Mouse (Mus musculus): ENCODE data around the gene Ldhc.
"Not testable (repeated sequence)": the region's sequence is repeated elsewhere in the genome, so short reads cannot be mapped to it uniquely, and the experiment has no call there.

The Ldhc gene

GRCm38 (mm10) chr7:46843576-46843975, 17.4 kb upstream of the Ldhc start:
- DNase-seq, result no peak

- peak; percentile 94 for DNase-seq
Observed at GRCm38 (mm10) chr7:46845211-46845977, 15.6 kb upstream of the Ldhc start.

- DNase-seq, result no peak
Observed at GRCm38 (mm10) chr7:46845978-46846485, 15.0 kb upstream of the Ldhc start.

GRCm38 (mm10) chr7:46846486-46847244, 14.3 kb upstream of the Ldhc start:
- peak; percentile 70 for DNase-seq

GRCm38 (mm10) chr7:46849287-46849686, 11.7 kb upstream of the Ldhc start:
- no peak for DNase-seq

- DNase-seq, result no peak
Observed at GRCm38 (mm10) chr7:46851026-46851425, 10.0 kb upstream of the Ldhc start.

GRCm38 (mm10) chr7:46852666-46853065, 8.3 kb upstream of the Ldhc start:
- DNase-seq, result no peak

DNA sequence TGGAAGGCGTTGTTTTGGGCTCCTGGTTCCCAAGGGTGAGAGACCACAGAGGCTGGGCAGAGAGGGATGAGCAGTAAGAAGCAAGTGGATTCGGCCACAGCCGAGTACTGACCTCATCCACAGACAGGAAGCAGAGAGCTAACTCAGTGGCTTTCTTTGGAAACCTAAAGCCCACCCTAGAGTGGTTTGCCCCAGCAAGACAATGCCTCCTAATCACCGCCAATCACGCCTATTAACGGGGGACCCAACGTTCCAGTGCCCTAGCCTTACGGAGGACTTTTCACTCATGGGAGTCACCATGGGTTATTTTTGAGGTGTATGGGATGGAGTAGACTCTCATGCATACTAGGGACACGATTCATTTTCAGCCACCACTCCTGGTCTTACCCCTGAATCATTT, 7.6 kb upstream of the Ldhc start:
- DNase-seq, result no peak

DNA sequence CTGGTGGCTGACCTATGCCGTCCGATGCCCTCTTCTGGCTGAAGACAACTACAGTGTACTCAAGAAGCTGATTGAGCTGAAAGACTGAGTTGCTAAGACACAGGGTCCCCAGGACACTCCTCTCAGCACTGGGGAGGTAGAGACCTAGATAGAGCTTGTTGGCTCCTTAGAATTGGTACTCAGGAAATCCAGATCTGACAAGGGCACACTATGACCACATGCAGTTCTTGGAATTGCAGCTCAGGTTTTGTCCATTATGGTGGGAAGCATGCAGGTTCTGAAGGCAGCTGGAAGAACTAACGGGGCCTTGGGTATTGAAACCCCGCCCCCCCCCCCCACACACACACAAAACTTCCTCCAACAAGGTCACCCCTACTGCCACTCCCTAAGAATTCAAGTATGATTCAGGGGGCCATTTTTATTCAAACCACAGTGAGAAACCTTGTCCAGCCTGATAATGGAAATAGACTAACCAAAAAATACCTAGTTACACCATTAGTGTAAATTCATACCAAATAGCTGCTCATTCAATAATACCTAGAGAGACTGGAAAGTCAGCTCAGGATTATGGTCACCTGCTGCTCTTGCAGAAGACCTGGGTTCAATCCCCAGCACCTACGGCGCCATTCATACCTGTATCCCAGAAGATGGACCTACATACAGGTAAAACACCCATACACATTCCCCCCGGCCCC, 5.0 kb upstream of the Ldhc start:
- no peak for DNase-seq

DNA sequence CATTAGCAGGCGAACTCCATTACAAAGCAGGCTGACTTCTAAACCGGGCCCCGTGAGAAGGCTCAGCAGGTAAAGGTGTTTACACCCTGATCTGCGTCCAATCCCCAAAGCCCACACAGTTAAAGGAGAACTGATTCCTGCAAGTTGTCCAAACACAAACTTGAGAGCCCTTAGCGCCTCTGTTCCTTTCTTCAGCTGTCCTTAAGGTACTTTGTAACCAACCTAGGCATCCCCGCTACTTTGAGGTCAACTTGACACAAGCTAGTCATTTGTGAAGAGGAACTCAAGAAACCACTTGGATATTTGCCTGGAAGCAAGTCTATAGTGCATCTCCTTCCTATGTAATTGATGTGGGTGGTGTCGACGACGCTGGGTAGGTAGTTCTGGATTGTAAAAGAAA, 3.6 kb upstream of the Ldhc start:
- DNase-seq, result no peak

GRCm38 (mm10) chr7:46859031-46859430, 2.0 kb upstream of the Ldhc start:
- DNase-seq, result no peak

GRCm38 (mm10) chr7:46871988-46872387, 11.0 kb downstream of the Ldhc start:
- DNase-seq, result no peak

GRCm38 (mm10) chr7:46876841-46877240, 15.8 kb downstream of the Ldhc start:
- no peak for DNase-seq

GRCm38 (mm10) chr7:46877255-46877654, 16.3 kb downstream of the Ldhc start:
- DNase-seq, result no peak

GRCm38 (mm10) chr7:46879851-46880250, 18.8 kb downstream of the Ldhc start:
- no peak for DNase-seq

- DNase-seq, result no peak
Observed at GRCm38 (mm10) chr7:46880992-46881391, 20.0 kb downstream of the Ldhc start.

DNA sequence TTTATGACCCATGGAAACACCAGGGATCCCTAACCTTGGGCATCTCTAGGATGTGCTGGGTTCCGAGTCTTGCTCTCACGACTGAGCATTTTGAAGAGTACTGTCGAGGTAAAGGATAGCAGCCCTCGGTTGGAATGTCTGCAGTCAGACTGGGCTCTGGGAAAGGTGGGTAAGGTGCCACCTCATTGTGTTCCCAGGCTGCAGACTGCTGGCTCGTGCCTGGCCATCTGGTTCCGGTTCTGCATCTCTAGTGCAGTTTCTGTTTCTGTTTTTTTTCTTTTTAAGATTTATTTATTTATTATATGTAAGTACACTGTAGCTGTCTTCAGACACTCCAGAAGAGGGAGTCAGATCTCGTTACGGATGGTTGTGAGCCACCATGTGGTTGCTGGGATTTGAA, 20.9 kb downstream of the Ldhc start:
- not testable (repeated sequence) for DNase-seq

DNA sequence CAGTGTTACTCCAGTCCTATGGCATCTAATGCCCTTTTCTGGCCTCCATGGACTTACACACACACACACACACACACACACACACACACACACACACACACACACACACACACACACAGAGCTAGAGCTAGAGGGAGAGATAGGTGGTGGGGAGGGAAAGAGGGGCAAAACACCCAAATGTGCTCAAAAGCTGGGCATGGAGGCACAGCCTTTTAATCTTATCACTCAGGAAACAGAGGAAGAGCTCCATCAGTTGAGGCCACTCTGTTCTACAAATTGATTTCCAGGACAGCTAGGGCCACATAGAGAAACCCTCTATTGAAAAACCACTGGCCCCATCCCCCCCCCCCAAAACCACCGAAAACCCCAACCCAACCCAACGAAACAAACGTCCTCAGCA, 22.3 kb downstream of the Ldhc start:
- DNase-seq, result no peak

DNA sequence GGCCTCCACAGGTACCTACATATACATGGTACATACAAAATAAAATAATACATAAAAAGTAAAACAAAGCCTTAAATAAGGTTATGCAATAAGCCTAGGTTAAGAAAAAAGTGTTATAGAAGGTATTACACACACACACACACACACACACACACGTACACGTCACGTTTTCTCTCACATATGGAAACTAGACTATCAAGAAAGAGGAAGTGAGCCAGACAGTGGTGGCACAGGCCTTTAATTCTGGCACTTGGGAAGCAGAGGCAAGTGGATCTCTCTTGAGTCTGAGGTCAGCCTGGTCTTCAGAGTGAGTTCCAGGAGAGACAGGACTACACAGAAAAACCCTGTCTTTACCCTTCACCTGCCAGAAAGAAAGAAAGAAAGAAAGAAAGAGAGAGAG, 34.5 kb downstream of the Ldhc start:
- DNase-seq, result no peak

GRCm38 (mm10) chr7:46899343-46899742, 38.3 kb downstream of the Ldhc start:
- DNase-seq, result no peak

DNA sequence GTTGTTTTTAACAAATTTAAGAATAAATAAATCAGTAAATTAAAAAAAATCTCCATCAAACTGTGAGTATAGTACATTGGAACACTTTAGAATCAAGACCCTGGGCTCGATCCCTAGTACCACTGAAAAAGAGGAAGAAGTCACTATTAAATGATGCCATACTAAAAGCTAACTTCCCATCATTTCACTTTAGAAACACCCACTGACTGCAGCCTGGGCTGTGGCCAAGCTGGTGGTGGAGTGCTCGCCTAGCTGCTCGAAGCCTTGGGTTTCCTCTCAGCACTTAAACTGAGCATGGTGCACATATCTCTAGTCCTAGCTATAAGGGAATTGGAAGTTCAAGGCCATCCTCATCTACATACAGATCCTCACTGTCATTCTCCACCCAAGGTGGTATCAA, 50.2 kb downstream of the Ldhc start:
- no peak for DNase-seq

- DNase-seq, result no peak
Observed at GRCm38 (mm10) chr7:46916376-46916775, 55.4 kb downstream of the Ldhc start.

DNA sequence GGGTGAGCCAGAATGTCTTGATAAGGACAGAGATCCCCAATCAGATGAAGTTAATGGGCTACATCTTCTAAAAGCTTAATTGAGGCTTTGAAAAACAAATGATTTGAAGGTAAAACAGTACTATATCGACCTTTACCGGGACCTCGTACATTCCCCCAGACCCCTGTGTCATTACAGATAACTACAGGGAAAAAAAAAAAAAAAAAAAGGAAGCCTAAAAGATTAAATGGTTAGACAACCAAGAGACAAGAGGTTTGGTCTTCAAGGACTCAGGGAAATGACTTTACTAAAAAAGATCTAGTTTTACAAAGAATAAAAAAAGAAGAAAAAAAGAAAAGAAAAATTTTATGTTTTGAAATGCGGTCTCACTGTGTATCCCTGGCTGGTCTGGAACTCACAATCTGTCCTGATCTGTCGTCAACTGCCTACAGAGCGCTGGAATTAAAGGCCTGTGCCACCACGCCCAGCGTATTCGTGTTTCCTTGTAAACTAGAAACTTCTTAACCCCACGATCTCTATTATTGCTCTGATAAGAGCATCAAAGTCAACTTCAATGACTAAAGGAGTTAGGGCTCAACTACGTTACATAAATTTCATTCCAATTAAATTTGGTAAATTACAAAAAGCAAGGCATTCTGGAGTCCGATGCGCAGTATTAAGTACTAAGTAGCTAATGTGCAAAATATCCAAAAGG, 57.8 kb downstream of the Ldhc start:
- no peak for DNase-seq

Data from kidney, adult 18-20 months (tissue).